Mouse (Mus musculus) lung, postnatal 0 days (tissue): ENCODE results near the gene Slc10a7. TPM values are rescaled to one million over a fixed set of nuclear protein-coding genes. Genes with fewer than 3 reads are reported as not detected.

ENCODE experiments used
- ATAC-seq: fragments of 200-750 bp; cut with Nextera tagmentation; 2 replicates; pipeline ENCODE4 v1.8.0; 2017; ENCODE audit warnings: moderate library complexity
- DNase-seq: peaks from one replicate; pipeline ENCODE4 v3.0.0-alpha.2; 2016; ENCODE audit warnings: low spot score
- H3K27ac ChIP-seq: fragments of 300-500 bp; sonication (generic); 2 replicates; pipeline ENCODE4 v1.5.1; 2014; ENCODE audit warnings: antibody characterized with exemption, mild to moderate bottlenecking, low read length, mixed read lengths
- H3K27me3 ChIP-seq: fragments of 300-500 bp; sonication (generic); replicated peaks from 2 replicates; pipeline ENCODE4 v1.6.1; 2014; ENCODE audit warnings: low read length, mixed read lengths; ENCODE audit not compliant: insufficient read depth
- H3K36me3 ChIP-seq: fragments of 300-500 bp; sonication (generic); 2 replicates; pipeline ENCODE4 v1.6.1; 2014; ENCODE audit warnings: low read length, mixed read lengths; ENCODE audit not compliant: insufficient read depth
- H3K4me1 ChIP-seq: fragments of 300-500 bp; sonication (generic); 2 replicates; pipeline ENCODE4 v1.6.1; 2014; ENCODE audit warnings: antibody characterized with exemption, low read depth, low read length, mixed read lengths; ENCODE audit not compliant: insufficient read depth
- H3K4me2 ChIP-seq: fragments of 300-500 bp; sonication (generic); replicated peaks from 2 replicates; pipeline ENCODE4 v1.6.1; 2014; ENCODE audit warnings: low read depth, mild to moderate bottlenecking, low read length, moderate library complexity, mixed read lengths
- H3K4me3 ChIP-seq: fragments of 300-500 bp; sonication (generic); 2 replicates; pipeline ENCODE4 v1.5.1; 2014; ENCODE audit warnings: low read depth, low read length
- H3K9ac ChIP-seq: fragments of 300-500 bp; sonication (generic); replicated peaks from 2 replicates; pipeline ENCODE4 v1.6.1; 2014; ENCODE audit warnings: low read depth, mild to moderate bottlenecking
- H3K9me3 ChIP-seq: fragments of 300-500 bp; sonication (generic); 2 replicates; pipeline ENCODE4 v1.6.1; 2016; ENCODE audit warnings: low read length, mixed read lengths
- CTCF ChIP-seq: IDR thresholded peaks from 2 replicates; pipeline ENCODE4 v1.5.1; 2016; ENCODE audit warnings: antibody characterized with exemption, mild to moderate bottlenecking
- EP300 ChIP-seq: IDR thresholded peaks from 2 replicates; pipeline ENCODE4 v1.6.1; 2016; ENCODE audit warnings: antibody characterized with exemption, mild to moderate bottlenecking, control low read depth
- WGBS: fragments of 180-500 bp; shearing (Covaris S2); extraction: QIAGEN DNeasy Blood & Tissue Kit; methylation state at CpG from one replicate; pipeline ENCODE4 v1.1.7; 2014; 5-methylcytosine and 5-hydroxymethylcytosine counted together
- polyA plus RNA-seq: library from polyadenylated mRNA; unstranded; fragments of >200 nt; fragmentation: Nextera tagmentation; extraction: Ambion mirVana; gene quantifications from 2 replicates; pipeline ENCODE4 v1.2.1, GENCODE M21; 2015

Slc10a7 gene
- polyA plus RNA-seq, 1 experiment from 2014 or later = 10.9 TPM

DNA sequence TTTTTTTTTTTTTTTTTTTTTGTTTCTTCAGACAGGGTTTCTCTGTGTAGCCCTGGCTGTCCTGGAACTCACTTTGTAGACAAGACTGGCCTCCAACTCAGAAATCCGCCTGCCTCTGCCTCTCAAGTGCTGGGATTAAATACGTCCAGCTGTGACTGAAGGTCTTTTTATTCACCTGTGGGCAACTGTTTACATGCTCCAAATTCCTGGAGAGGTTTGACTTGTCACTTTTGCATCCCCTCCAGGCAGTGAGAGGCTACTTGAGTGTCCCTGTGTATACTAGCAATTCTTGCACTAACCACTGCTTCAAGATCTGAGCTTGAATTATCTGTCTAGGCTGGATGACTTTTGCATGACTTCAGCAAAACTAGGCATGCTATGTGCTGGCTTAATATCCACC is 6.4 kb upstream of the Slc10a7 start:
- Histone ChIP-seq H3K36me3 (no peaks in the 10 kb centered on the region), H3K9ac (no peak overlapping the region), H3K4me3 (no peak overlapping the region), H3K4me1 (0 out of 2 replicates have a peak, but pooled peaks cover 5% of the 10 kb centered on the region), H3K4me2 (no peak overlapping the region), H3K27ac (no peak overlapping the region), H3K9me3 (no peaks in the 10 kb centered on the region), H3K27me3 (no peaks in the 10 kb centered on the region)
- 52% methylated on average over 2 of the region's 2 CpGs for WGBS
- no peak for DNase-seq
- no peak for TF ChIP-seq EP300
- TF ChIP-seq CTCF = no peak
- ATAC-seq = no peak

DNA sequence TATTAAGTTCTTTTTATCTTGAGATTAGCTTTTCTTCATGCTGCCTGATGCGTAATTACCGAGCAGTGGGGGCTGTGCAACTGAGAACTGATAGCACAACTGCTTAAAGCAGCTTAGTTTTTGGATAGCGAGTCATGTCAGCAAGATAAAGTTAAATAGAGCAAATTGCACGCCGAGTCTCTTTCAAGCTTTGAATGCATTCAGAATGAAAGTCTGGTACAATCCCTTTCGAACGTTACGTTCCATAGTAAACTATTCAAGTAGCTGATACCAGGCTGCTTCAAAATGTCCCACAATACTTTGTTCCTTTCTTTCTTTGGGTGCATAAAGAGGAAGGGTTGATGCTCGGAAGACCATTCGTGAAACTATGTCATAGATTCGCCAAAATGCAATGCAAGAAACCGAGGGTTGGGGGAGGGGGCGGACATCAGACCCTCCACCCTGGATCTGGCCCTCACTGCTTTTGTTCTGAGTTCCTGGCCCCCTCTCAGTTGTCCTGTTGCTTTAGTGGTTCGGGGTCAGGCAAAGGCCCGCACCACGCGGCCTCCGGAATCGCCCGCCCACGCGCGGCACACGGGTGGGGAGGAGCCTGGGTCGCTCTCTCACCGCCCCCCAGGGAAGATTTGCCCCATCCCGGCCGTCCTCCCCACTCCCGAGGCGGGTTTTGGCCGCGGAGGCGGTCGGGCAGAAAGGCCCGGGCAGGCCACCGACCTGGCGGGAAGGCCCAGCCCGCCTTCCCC is 997 bp upstream of the Slc10a7 start:
- peak overlapping the region; percentile 97 for H3K4me3 ChIP-seq
- peak overlapping the region; percentile 96 for H3K27ac ChIP-seq
- ATAC-seq (peak; percentile 44), DNase-seq (peak; percentile 52)
- 0 out of 2 replicates have a peak, but pooled peaks cover 11% of the 10 kb centered on the region for H3K4me1 ChIP-seq
- H3K4me2 ChIP-seq = peak overlapping the region; percentile 100
- H3K36me3 ChIP-seq = no peaks in the 10 kb centered on the region
- TF ChIP-seq EP300 (no peak), CTCF (no peak)
- WGBS = under 1% methylated on average over 35 of the region's 38 CpGs
- H3K27me3 ChIP-seq = no peaks in the 10 kb centered on the region
- H3K9me3 ChIP-seq = no peaks in the 10 kb centered on the region
- H3K9ac ChIP-seq = peak overlapping the region; percentile 98

DNA sequence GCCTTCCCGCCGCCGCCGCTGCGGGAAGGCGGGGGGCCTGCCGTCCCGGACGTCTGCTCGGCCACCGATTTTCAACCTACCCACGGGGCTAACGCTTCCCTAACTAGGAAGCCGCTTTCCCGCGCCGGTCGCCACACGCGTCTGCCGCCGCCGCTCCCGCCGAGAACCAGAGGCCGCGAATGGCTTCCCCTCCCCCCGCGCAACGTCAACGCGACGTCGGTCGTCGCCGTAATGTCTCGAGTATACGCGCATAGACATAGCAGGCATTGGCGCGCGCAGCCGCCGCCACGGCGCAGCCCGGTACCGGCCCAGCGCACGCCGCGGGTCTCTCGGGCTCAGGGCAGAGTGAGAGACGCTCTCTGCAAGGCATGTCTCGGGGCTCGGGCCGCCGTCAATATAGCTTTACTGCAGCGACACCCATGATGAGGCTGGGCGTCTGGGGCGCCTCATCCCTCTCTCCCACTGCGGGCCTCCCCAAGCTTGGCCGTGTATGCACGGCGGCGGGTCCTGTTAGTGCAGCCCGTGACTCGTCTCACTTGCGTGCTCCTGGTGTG is 350 bp upstream of the Slc10a7 start, which contains the start of gene Rbmxl1:
Gene Rbmxl1, minus strand, starts transcription at position 180 of the 554 bp plus-strand sequence.
- no peaks in the 10 kb centered on the region for H3K36me3 ChIP-seq
- no peaks in the 10 kb centered on the region for H3K27me3 ChIP-seq
- H3K4me1 ChIP-seq = 0 out of 2 replicates have a peak, but pooled peaks cover 11% of the 10 kb centered on the region
- H3K4me2 ChIP-seq = peak within 1 kb of the TSS; percentile 100
- peak within 1 kb of the TSS; percentile 98 for H3K9ac ChIP-seq
- under 1% methylated on average over 59 of the region's 70 CpGs for WGBS
- ATAC-seq (peak; percentile 88), DNase-seq (peak; percentile 90)
- H3K27ac ChIP-seq = peak within 1 kb of the TSS; percentile 96
- no peaks in the 10 kb centered on the region for H3K9me3 ChIP-seq
- peak within 1 kb of the TSS; percentile 97 for H3K4me3 ChIP-seq
- TF ChIP-seq CTCF (no peak; the same call in 1 of the 2 replicates), EP300 (no peak)

DNA sequence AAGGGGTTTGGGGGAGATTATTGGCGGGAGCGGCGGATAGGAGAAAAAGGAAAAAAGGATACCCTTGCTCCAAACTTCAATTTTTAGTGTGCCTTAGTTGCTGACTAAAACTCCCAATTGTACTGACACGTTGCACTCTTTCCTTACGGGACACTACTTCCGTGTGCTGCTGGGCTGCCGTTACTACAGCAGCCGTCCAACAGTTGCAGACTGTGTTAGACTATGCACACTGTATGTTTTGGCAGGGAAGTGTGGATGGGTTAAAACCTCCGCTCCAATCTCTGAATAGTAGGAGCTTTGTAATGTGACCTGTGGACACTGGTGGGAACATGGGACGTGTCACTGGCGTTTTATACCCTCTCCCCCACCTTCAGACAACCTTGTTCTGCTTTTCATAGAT is 948 bp downstream of the Slc10a7 start:
- no peaks in the 10 kb centered on the region for H3K27me3 ChIP-seq
- under 1% methylated on average over 11 of the region's 11 CpGs for WGBS
- DNase-seq (peak; percentile 57), ATAC-seq (peak; percentile 23; the same call in 1 of the 2 replicates)
- H3K9ac ChIP-seq = peak overlapping the region; percentile 98
- 0 out of 2 replicates have a peak, but pooled peaks cover 11% of the 10 kb centered on the region for H3K4me1 ChIP-seq
- H3K36me3 ChIP-seq = no peaks in the 10 kb centered on the region
- H3K4me3 ChIP-seq = peak overlapping the region; percentile 97
- peak overlapping the region; percentile 100 for H3K4me2 ChIP-seq
- H3K27ac ChIP-seq = peak overlapping the region; percentile 96
- no peak for TF ChIP-seq CTCF
- no peak for TF ChIP-seq EP300
- H3K9me3 ChIP-seq = no peaks in the 10 kb centered on the region

DNA sequence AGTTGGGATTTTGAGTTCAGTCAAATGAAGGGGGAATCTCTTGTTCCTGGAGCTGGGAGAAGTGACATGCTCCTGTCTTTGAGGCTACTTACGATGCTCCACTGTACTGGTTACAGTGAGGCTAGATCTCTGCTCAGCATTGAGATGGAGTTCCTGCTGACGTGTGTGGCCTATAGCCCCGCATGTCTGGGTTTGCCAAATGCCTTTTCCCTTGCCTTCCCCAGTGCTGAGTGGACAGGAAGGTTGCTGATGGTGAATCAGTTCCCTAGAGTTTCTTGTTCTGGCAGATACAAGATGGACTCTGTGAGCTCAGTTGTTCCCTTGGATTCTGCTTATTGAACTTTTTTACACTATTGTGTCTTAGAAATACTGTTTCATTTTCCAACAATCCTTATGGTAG is 1.8 kb downstream of the Slc10a7 start:
- Histone ChIP-seq H3K4me1 (0 out of 2 replicates have a peak, but pooled peaks cover 11% of the 10 kb centered on the region), H3K9me3 (no peaks in the 10 kb centered on the region), H3K27me3 (no peaks in the 10 kb centered on the region), H3K4me2 (no peak overlapping the region), H3K36me3 (no peaks in the 10 kb centered on the region), H3K4me3 (no peak overlapping the region), H3K27ac (no peak overlapping the region), H3K9ac (no peak overlapping the region)
- 60% methylated on average over 3 of the region's 3 CpGs for WGBS
- no peak for ATAC-seq
- DNase-seq = no peak
- TF ChIP-seq EP300 (no peak), CTCF (no peak)

DNA sequence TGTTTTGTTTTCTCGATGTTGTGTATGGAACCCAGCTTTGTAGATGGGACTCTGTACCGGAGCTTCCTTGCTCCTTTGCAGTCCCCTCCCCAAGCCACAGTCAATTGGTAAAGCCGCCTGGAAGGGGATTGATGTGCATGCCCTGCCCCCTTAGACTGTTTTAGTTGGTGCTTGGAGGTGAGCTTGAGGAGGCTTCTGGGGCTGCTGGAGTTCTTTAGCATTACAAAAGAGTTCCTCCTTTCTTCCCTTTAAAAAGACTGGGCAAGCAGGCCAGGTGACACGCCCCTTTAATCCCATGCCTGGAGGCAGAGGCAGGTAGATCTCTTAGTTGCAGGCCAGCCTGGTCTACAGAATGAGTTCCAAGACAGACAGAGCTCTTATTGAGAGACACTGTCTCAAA is 4.0 kb downstream of the Slc10a7 start:
- no peak overlapping the region for H3K27ac ChIP-seq
- no peaks in the 10 kb centered on the region for H3K9me3 ChIP-seq
- H3K4me3 ChIP-seq = no peak overlapping the region
- H3K36me3 ChIP-seq = no peaks in the 10 kb centered on the region
- 0 out of 2 replicates have a peak, but pooled peaks cover 3% of the 10 kb centered on the region for H3K4me1 ChIP-seq
- H3K9ac ChIP-seq = no peak overlapping the region
- DNase-seq = no peak
- H3K27me3 ChIP-seq = no peaks in the 10 kb centered on the region
- H3K4me2 ChIP-seq = no peak overlapping the region
- ATAC-seq = no peak
- TF ChIP-seq CTCF = no peak
- no peak for TF ChIP-seq EP300
- WGBS = 92% methylated on average over 4 of the region's 4 CpGs
